Mouse (Mus musculus): ENCODE measurements around the gene Dpp4. TPM values are rescaled to one million over a fixed set of nuclear protein-coding genes. Genes with fewer than 3 reads are reported as not detected.

Gene Dpp4
- total RNA-seq, 2 experiments from 2014 or later: 2.0 to 3.5 TPM

GRCm38 (mm10) chr2:62363606-62364005 lies 48.4 kb downstream of the Dpp4 start:
- no peak for DNase-seq (ENCODE audit: low spot score in 2 of 2)

- no peak for DNase-seq (ENCODE audit: low spot score in 2 of 2)
Observed at GRCm38 (mm10) chr2:62362211-62362610, 49.8 kb downstream of the Dpp4 start.

- DNase-seq (ENCODE audit: low spot score in 2 of 2): no peak
Observed at GRCm38 (mm10) chr2:62361514-62361913, 50.5 kb downstream of the Dpp4 start.

- no peak for DNase-seq (ENCODE audit: low spot score in 2 of 2)
Observed at GRCm38 (mm10) chr2:62360872-62361271, 51.2 kb downstream of the Dpp4 start.

- no peak for DNase-seq (ENCODE audit: low spot score in 2 of 2)
Observed at GRCm38 (mm10) chr2:62357259-62357658, 54.8 kb downstream of the Dpp4 start.

GRCm38 (mm10) chr2:62356606-62357005 lies 55.4 kb downstream of the Dpp4 start:
- DNase-seq (ENCODE audit: low spot score in 2 of 2): no peak

GRCm38 (mm10) chr2:62355766-62356165 lies 56.3 kb downstream of the Dpp4 start:
- no peak for DNase-seq (ENCODE audit: low spot score in 2 of 2)

GRCm38 (mm10) chr2:62352035-62352434 lies 60.0 kb downstream of the Dpp4 start:
- DNase-seq (ENCODE audit: low spot score in 2 of 2): no peak

- no peak for DNase-seq (ENCODE audit: low spot score in 2 of 2)
Observed at GRCm38 (mm10) chr2:62347762-62348161, 64.3 kb downstream of the Dpp4 start.

GRCm38 (mm10) chr2:62346771-62347170 lies 65.3 kb downstream of the Dpp4 start:
- DNase-seq (ENCODE audit: low spot score in 2 of 2): no peak

- no peak for DNase-seq (ENCODE audit: low spot score in 2 of 2)
Observed at GRCm38 (mm10) chr2:62344367-62344766, 67.7 kb downstream of the Dpp4 start.

- peak; percentile 51 to 68 for DNase-seq (ENCODE audit: low spot score in 2 of 2)
Observed at GRCm38 (mm10) chr2:62341734-62342128, 70.3 kb downstream of the Dpp4 start.

- no peak for DNase-seq (ENCODE audit: low spot score in 2 of 2)
Observed at GRCm38 (mm10) chr2:62341061-62341733, 70.8 kb downstream of the Dpp4 start.

- DNase-seq (ENCODE audit: low spot score in 2 of 2): no peak
Observed at GRCm38 (mm10) chr2:62339222-62339944, 72.6 kb downstream of the Dpp4 start.

- no peak for DNase-seq (ENCODE audit: low spot score in 2 of 2)
Observed at GRCm38 (mm10) chr2:62337086-62337485, 74.9 kb downstream of the Dpp4 start.

- no peak for DNase-seq (ENCODE audit: low spot score in 2 of 2)
Observed at GRCm38 (mm10) chr2:62334397-62335243, 77.4 kb downstream of the Dpp4 start.

GRCm38 (mm10) chr2:62332465-62332864 lies 79.6 kb downstream of the Dpp4 start:
- no peak for DNase-seq (ENCODE audit: low spot score in 2 of 2)

GRCm38 (mm10) chr2:62331913-62332312 lies 80.1 kb downstream of the Dpp4 start:
- DNase-seq (ENCODE audit: low spot score in 2 of 2): no peak

GRCm38 (mm10) chr2:62325388-62325787 lies 86.6 kb downstream of the Dpp4 start:
- no peak for DNase-seq (ENCODE audit: low spot score in 2 of 2)

GRCm38 (mm10) chr2:62323078-62323637 lies 88.9 kb downstream of the Dpp4 start:
- peak in 1 of 2 experiments; percentile 45 for DNase-seq (ENCODE audit: low spot score in 2 of 2)

- no peak for DNase-seq (ENCODE audit: low spot score in 2 of 2)
Observed at GRCm38 (mm10) chr2:62319489-62319888, 92.5 kb downstream of the Dpp4 start.

All from left cerebral cortex, adult 18-20 months (tissue).